Mouse (Mus musculus) midbrain, embryonic 15.5 days (tissue): ENCODE measurements at regions not wholly inside any gene's neighbourhood (a gene's known extent, or its start where the extent isn't known, plus 50 kb on each side); places are given as distances from the start of the nearest gene placed in this dataset.

Experiments used
- ATAC-seq: fragments of 200-750 bp; cut with Nextera tagmentation; replicated peaks from 2 replicates; pipeline ENCODE4 v1.8.0; 2017; ENCODE audit warnings: moderate TSS enrichment
- H3K27ac ChIP-seq: fragments of 300-500 bp; sonication (generic); 2 replicates; pipeline ENCODE4 v1.5.1; 2015; ENCODE audit warnings: mild to moderate bottlenecking, inconsistent platforms
- H3K27me3 ChIP-seq: fragments of 300-500 bp; sonication (generic); replicated peaks from 2 replicates; pipeline ENCODE4 v1.6.1; 2015; ENCODE audit warnings: inconsistent platforms
- H3K36me3 ChIP-seq: fragments of 300-500 bp; sonication (generic); replicated peaks from 2 replicates; pipeline ENCODE4 v1.6.1; 2015; ENCODE audit warnings: inconsistent platforms
- H3K4me1 ChIP-seq: fragments of 300-500 bp; sonication (generic); 2 replicates; pipeline ENCODE4 v1.6.1; 2015; ENCODE audit warnings: inconsistent platforms
- H3K4me2 ChIP-seq: fragments of 300-500 bp; sonication (generic); 2 replicates; pipeline ENCODE4 v1.6.1; 2015; ENCODE audit warnings: inconsistent platforms, mild to moderate bottlenecking, moderate library complexity
- H3K4me3 ChIP-seq: fragments of 300-500 bp; sonication (generic); 2 replicates; pipeline ENCODE4 v1.5.1; 2015; ENCODE audit warnings: mild to moderate bottlenecking, inconsistent platforms
- H3K9ac ChIP-seq: fragments of 300-500 bp; sonication (generic); 2 replicates; pipeline ENCODE4 v1.6.1; 2015; ENCODE audit warnings: mild to moderate bottlenecking, inconsistent platforms
- H3K9me3 ChIP-seq: fragments of 300-500 bp; sonication (generic); 2 replicates; pipeline ENCODE4 v1.6.1; 2016; ENCODE audit warnings: inconsistent platforms
- WGBS: fragments of 180-500 bp; shearing (Covaris S2); methylation state at CpG from one replicate; pipeline ENCODE4 v1.1.7; 2015; ENCODE audit warnings: mixed read lengths; 5-methylcytosine and 5-hydroxymethylcytosine counted together

DNA sequence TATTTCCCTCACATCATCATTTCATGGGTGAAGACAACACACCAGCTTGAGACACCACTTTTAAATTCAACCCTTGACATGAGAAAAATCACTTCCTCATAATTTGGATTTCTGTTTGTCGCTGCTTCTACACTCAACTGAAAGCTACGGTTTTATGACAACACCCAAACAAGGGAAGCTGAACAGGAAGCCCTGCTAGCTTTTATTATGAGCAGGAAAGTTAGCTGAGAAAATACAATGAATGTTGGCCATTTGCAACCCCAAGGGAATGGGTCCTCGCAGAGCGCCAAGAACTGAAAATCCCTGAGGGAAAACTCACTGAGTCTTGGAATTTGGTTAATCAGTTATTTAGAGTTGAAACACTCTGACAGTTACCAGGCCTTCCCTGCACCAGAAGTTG lies 311.9 kb downstream of the Epha4 start:
- H3K9ac ChIP-seq = no peak overlapping the region
- no peaks in the 10 kb centered on the region for H3K36me3 ChIP-seq
- H3K27ac ChIP-seq = no peak overlapping the region
- H3K4me3 ChIP-seq = no peak overlapping the region
- no peak for ATAC-seq
- H3K9me3 ChIP-seq = no peaks in the 10 kb centered on the region
- H3K4me1 ChIP-seq = no peaks in the 10 kb centered on the region
- no peaks in the 10 kb centered on the region for H3K27me3 ChIP-seq
- no peak overlapping the region for H3K4me2 ChIP-seq
- 88% methylated on average over 4 of the region's 4 CpGs for WGBS

DNA sequence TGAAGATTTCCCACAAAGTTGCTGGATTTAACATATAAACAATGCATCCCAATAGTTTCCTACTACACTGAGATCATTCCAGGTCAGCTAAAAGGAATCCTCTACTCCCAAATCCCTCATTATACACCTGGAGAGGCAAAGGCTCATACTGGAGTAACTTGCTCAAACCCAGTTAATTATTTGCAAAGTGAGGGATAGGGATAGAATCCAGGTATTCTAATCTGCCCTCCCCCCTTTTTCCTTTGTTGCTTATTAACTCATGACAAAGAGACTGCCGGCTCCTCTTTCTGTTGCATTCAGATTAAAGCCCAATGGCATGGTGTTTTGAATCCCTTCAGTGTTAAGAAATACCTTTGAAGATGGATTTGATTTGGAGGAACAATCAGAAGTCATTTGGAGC lies 308.4 kb downstream of the Epha4 start:
- Histone ChIP-seq H3K27me3 (no peaks in the 10 kb centered on the region), H3K4me1 (no peaks in the 10 kb centered on the region), H3K4me2 (no peak overlapping the region), H3K27ac (no peak overlapping the region), H3K9me3 (no peaks in the 10 kb centered on the region), H3K9ac (no peak overlapping the region), H3K36me3 (no peaks in the 10 kb centered on the region), H3K4me3 (no peak overlapping the region)
- WGBS = 58% methylated on average over 1 of the region's 1 CpGs
- ATAC-seq = no peak

DNA sequence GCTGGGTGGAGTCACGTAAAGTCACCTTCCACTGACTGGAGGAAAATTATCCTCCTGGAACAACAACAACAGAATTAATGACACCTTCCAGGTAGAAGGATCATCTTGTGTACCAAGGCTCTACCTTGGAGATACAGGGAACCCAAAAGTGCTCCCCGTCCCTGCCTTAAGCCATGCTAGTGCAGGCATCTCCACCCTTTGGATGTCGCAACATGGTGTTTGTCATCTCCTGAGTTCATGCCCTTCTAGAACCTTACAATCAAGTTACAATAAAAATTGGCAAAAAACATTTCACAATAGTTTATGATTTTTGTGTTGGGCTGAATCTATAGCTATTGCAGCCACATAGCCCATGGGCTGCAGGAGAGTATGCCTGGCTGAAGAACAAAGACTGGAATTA lies 305.5 kb downstream of the Epha4 start:
- no peaks in the 10 kb centered on the region for H3K36me3 ChIP-seq
- no peak overlapping the region for H3K27ac ChIP-seq
- no peak overlapping the region for H3K4me3 ChIP-seq
- no peak overlapping the region for H3K9ac ChIP-seq
- 91% methylated on average over 3 of the region's 3 CpGs for WGBS
- H3K4me2 ChIP-seq = no peak overlapping the region
- no peak for ATAC-seq
- no peaks in the 10 kb centered on the region for H3K4me1 ChIP-seq
- H3K9me3 ChIP-seq = no peaks in the 10 kb centered on the region
- H3K27me3 ChIP-seq = no peaks in the 10 kb centered on the region

DNA sequence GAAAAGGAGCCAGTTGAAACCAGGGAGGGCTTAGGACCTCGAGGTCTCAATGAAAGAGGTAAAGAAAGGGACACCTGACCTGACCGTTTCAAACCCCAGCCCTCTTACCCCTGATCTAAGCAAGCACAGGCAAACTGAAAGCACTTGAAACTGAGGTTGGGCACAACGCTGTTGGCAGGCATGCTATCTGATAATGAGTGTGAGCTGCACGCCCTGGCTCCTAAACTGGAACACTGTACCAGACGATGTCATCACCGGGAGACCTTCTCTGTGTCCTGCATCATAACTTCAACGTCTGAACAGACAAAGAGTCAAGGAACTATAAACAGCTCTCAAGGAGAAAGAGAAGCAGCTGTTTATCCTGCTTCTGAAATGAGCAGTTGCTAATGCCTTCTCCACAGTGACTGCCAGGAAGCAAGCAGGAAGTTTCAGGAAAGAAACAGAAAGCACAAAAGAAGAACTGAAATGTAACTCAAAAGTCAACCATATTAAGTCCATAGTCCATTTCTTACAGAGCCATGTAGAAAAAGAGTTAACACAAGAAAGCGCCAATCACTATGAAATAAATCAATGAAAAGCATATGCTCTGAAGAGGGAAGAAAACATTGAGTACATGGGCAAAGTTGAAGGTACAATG lies 301.3 kb downstream of the Epha4 start:
- H3K9ac ChIP-seq = no peak overlapping the region
- no peaks in the 10 kb centered on the region for H3K27me3 ChIP-seq
- no peaks in the 10 kb centered on the region for H3K36me3 ChIP-seq
- H3K9me3 ChIP-seq = no peaks in the 10 kb centered on the region
- no peak overlapping the region for H3K27ac ChIP-seq
- no peak for ATAC-seq
- no peak overlapping the region for H3K4me2 ChIP-seq
- H3K4me3 ChIP-seq = no peak overlapping the region
- H3K4me1 ChIP-seq = no peaks in the 10 kb centered on the region
- 63% methylated on average over 8 of the region's 8 CpGs for WGBS

DNA sequence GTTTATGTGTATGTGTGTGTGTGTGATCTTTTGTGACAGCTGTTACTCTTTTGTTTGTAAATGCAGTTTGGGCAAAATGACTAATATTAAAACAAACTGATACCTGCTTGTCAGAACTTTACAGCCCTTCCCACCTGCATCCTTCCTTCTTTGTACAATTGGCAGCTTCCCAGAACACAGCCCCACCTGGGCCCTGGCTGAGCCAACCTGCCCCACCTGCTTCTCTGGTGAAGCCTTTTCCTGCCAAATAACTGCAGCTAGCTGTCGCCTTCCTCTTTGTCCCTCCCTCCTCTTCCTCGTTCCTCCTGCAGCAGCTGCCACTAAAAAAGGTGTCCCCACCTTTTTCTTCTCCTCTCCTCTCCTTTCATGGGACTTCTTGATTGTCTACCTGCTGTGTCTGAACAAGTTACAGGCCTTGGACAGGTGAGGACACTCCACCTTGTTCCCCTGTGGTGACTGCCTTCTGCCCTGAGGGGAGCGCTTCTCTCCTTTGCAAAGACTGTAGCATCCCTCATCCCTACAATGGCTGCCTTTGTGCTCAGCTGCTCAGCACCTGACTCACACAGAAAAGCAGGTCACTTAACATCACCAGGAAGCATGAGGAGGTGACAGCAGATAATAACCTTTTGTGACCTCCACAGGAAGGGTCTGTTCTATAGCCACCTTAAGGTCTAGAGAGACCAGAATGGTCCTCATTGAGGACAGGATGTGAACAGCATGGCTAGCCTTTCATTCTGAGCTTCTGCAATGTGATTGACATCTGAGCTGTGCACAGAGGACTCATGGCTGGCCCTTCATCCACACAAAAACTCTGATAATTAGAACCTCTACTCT lies 295.2 kb downstream of the Epha4 start:
- no peaks in the 10 kb centered on the region for H3K27me3 ChIP-seq
- no peaks in the 10 kb centered on the region for H3K4me1 ChIP-seq
- H3K9ac ChIP-seq = no peak overlapping the region
- WGBS = 74% methylated on average over 3 of the region's 3 CpGs
- no peak overlapping the region for H3K27ac ChIP-seq
- H3K9me3 ChIP-seq = no peaks in the 10 kb centered on the region
- no peak overlapping the region for H3K4me3 ChIP-seq
- H3K36me3 ChIP-seq = no peaks in the 10 kb centered on the region
- ATAC-seq = no peak
- no peak overlapping the region for H3K4me2 ChIP-seq

DNA sequence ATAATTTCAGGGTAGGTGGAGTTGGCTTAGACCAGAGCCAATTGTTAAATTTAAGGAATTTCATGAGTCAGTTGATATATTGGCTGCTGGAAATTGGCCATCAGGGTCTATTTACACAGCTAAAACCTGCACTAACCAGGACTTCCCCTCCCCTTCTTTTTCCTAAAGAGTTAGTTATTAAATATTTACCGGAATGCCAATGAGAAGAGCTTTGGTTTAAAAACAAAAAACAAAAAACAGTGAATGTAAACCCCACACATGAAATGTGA lies 294.6 kb downstream of the Epha4 start:
- whole genome bisulfite sequencing = 91% methylated on average over 1 of the region's 1 CpGs
- no peaks in the 10 kb centered on the region for H3K4me1 ChIP-seq
- no peaks in the 10 kb centered on the region for H3K9me3 ChIP-seq
- no peaks in the 10 kb centered on the region for H3K36me3 ChIP-seq
- H3K4me2 ChIP-seq = no peak overlapping the region
- H3K27ac ChIP-seq = no peak overlapping the region
- no peak overlapping the region for H3K9ac ChIP-seq
- H3K4me3 ChIP-seq = no peak overlapping the region
- no peaks in the 10 kb centered on the region for H3K27me3 ChIP-seq
- no peak for ATAC-seq

DNA sequence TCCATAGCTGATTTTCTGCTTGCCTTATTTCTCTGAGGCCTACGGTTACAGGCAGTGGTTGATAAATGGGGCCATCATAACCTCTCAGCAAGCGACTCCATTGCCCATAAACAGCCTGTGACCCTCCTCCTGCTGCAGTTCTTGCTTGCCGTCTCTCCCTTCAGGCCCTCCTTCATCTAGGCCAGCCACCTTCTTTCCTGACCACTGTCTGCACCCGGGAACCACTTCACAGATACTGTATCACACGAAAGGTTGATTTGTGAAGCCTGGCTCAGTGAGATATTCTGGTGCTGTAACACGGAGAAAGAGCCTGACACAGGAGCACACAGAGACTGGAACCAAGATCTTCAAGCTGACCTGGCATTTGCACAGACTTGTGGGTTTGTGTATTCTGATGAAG lies 294.1 kb downstream of the Epha4 start:
- H3K27me3 ChIP-seq = no peaks in the 10 kb centered on the region
- 94% methylated on average over 6 of the region's 6 CpGs for WGBS
- no peak overlapping the region for H3K4me3 ChIP-seq
- H3K9me3 ChIP-seq = no peaks in the 10 kb centered on the region
- no peaks in the 10 kb centered on the region for H3K4me1 ChIP-seq
- no peak overlapping the region for H3K9ac ChIP-seq
- H3K27ac ChIP-seq = no peak overlapping the region
- no peak overlapping the region for H3K4me2 ChIP-seq
- ATAC-seq = no peak
- no peaks in the 10 kb centered on the region for H3K36me3 ChIP-seq

DNA sequence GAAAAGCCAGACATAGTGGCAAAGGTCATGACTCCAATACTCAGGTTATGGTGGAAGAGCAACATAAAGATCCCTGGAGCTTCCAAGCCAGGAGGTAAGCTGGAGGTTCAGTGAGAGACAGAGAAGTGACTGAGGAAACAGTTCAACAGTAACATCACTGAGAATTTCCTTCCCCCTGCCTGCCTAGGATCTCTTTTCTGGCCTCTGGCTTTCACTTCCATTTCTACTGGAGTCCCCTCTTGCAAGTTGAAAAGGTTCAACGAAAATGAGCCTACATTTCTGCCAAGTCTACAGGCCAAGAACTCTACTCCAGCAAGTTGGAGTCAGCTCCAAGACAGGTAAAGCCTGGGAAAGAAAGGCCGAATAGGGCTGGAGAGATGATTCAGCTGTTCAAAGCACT lies 293.0 kb downstream of the Epha4 start:
- no peak overlapping the region for H3K4me2 ChIP-seq
- H3K9ac ChIP-seq = no peak overlapping the region
- no peaks in the 10 kb centered on the region for H3K36me3 ChIP-seq
- ATAC-seq = no peak
- H3K4me1 ChIP-seq = peaks cover under 1% of the 10 kb centered on the region; the same call in 1 of the 2 replicates
- no peaks in the 10 kb centered on the region for H3K27me3 ChIP-seq
- H3K9me3 ChIP-seq = no peaks in the 10 kb centered on the region
- H3K27ac ChIP-seq = no peak overlapping the region
- H3K4me3 ChIP-seq = no peak overlapping the region
- 79% methylated on average over 2 of the region's 2 CpGs for WGBS

DNA sequence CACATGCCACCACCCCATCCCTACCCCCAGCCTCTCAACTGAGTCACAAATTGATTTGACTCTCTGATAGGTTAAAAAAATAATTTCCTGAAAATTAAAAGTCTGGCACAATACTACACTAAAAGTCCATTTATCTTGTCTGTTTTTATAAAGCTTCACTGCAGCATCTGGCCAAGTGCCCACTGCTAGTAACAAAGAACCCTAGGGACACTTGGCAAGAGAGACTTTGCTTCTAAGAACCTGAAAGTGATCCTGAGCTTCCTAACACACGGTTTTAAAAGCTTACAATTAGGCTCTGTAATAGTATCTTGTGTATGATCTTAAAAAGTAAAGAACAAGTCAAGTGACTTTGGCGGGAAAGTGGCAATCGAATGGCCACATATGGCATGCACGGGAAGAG lies 288.3 kb downstream of the Epha4 start:
- Histone ChIP-seq H3K27ac (no peak overlapping the region), H3K4me1 (peaks cover 7% of the 10 kb centered on the region; the same call in 1 of the 2 replicates), H3K9me3 (no peaks in the 10 kb centered on the region), H3K4me2 (0 out of 2 replicates have a peak overlapping the region, but pooled peaks have one; percentile 23), H3K9ac (no peak overlapping the region), H3K27me3 (no peaks in the 10 kb centered on the region), H3K4me3 (no peak overlapping the region), H3K36me3 (no peaks in the 10 kb centered on the region)
- no peak for ATAC-seq
- 51% methylated on average over 4 of the region's 4 CpGs for WGBS

DNA sequence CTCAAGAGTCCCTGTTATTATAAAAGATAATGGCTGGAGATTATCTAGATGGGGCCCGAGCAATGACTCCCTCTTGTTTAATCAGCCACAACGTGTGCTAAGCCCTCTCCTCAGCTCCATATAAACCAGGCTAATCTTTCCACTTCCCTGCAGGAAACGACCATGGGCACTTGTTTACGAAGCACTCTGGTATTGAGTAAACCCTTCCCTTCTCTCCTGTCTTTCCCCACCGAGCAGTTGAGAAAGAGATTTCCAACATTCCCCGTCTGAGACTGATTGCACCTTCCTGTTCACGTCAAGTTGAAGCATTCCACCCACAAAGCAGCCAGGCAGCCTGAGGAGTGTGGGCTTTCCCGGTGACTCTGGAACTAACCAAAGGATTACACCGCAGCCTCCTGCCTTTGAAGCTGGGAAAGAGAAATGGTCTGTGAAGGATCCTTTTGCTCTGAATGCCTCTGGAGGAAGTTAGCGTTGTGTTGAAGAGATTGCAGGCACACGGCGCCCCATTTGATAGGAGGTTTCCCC lies 287.8 kb downstream of the Epha4 start:
- Histone ChIP-seq H3K27ac (no peak overlapping the region), H3K27me3 (no peaks in the 10 kb centered on the region), H3K4me3 (no peak overlapping the region), H3K4me2 (peak overlapping the region; percentile 23; the same call in 1 of the 2 replicates), H3K4me1 (peaks cover 7% of the 10 kb centered on the region; the same call in 1 of the 2 replicates), H3K9ac (no peak overlapping the region), H3K36me3 (no peaks in the 10 kb centered on the region), H3K9me3 (no peaks in the 10 kb centered on the region)
- ATAC-seq = no peak
- WGBS = 11% methylated on average over 12 of the region's 12 CpGs

DNA sequence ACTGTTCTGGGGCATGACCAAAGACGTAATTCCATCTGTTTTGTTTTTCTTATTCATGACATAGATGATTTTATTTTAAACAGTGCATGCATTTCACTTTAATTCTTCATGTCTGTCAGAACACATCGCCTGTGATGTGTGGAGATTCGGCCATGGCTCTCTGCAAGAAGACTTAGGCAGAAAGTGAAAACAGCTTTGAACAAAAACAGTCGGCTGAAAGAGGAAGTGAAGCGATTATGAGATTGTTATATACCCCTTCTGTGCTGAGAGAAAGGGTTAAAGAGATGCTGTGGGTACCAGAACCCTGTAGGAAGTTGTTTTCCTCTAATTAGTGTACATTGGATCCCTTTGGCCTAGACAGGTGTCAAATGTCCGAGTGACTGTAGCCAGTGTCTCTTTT lies 287.1 kb downstream of the Epha4 start:
- no peaks in the 10 kb centered on the region for H3K27me3 ChIP-seq
- H3K9me3 ChIP-seq = no peaks in the 10 kb centered on the region
- no peaks in the 10 kb centered on the region for H3K36me3 ChIP-seq
- ATAC-seq = no peak
- H3K4me2 ChIP-seq = no peak overlapping the region
- H3K27ac ChIP-seq = no peak overlapping the region
- peaks cover 7% of the 10 kb centered on the region; the same call in 1 of the 2 replicates for H3K4me1 ChIP-seq
- H3K4me3 ChIP-seq = no peak overlapping the region
- H3K9ac ChIP-seq = no peak overlapping the region
- 50% methylated on average over 6 of the region's 6 CpGs for WGBS

DNA sequence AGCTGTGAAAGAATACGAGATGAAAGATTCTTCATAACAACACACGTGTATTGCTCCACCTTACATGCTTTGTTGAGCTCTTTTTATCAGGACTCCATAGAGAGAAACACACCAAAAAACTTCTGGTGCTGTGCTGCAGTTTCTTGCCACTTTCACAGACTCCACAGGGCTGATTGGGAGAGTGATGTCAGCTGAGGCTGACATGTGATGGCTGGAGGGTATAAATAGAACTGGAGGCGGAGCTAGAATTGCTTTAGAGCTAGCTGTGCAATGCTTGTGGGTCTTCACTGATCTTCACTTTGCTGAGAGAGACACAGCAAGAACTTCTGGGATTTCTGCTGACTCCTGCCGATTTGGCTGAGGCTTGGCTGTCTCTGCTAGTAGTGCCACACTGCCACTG lies 285.3 kb downstream of the Epha4 start:
- Histone ChIP-seq H3K4me3 (no peak overlapping the region), H3K4me2 (no peak overlapping the region), H3K9ac (no peak overlapping the region), H3K9me3 (no peaks in the 10 kb centered on the region), H3K27me3 (no peaks in the 10 kb centered on the region), H3K36me3 (no peaks in the 10 kb centered on the region), H3K4me1 (peaks cover 7% of the 10 kb centered on the region; the same call in 1 of the 2 replicates), H3K27ac (no peak overlapping the region)
- no peak for ATAC-seq
- 86% methylated on average over 4 of the region's 4 CpGs for WGBS

DNA sequence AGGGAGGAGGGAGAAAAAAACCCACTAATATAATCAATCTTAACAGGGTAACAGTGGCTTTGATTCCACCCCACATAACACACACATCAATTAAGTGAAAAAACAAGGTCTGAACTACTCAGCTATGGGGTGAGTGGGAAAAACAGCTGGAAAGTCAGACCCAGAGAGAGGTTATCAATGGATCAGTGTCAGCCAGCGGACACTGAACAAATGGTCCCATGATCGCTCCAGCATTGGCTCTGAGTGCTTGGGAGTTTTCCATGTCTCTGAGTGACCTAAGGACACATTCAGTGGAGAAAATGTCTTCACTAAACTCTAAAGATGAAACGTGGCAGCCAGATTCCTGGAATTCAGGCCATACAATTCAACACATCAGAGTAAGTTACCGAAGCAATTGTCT lies 281.9 kb downstream of the Epha4 start:
- no peak for ATAC-seq
- Histone ChIP-seq H3K4me2 (no peak overlapping the region), H3K9ac (no peak overlapping the region), H3K4me3 (no peak overlapping the region), H3K27ac (no peak overlapping the region), H3K27me3 (no peaks in the 10 kb centered on the region), H3K9me3 (no peaks in the 10 kb centered on the region), H3K36me3 (no peaks in the 10 kb centered on the region), H3K4me1 (no peaks in the 10 kb centered on the region)
- 91% methylated on average over 4 of the region's 4 CpGs for WGBS
